Mouse (Mus musculus) stomach, postnatal 0 days (tissue): ENCODE results near the gene Uck2.

Experiments
- CTCF ChIP-seq: IDR thresholded peaks from 2 replicates; pipeline ENCODE4 v1.5.1; 2016; ENCODE audit warnings: antibody characterized with exemption, low read depth, mild to moderate bottlenecking, moderate library complexity
- EP300 ChIP-seq: optimal IDR thresholded peaks from 2 replicates; pipeline ENCODE3; 2016; ENCODE audit warnings: antibody characterized with exemption

DNA sequence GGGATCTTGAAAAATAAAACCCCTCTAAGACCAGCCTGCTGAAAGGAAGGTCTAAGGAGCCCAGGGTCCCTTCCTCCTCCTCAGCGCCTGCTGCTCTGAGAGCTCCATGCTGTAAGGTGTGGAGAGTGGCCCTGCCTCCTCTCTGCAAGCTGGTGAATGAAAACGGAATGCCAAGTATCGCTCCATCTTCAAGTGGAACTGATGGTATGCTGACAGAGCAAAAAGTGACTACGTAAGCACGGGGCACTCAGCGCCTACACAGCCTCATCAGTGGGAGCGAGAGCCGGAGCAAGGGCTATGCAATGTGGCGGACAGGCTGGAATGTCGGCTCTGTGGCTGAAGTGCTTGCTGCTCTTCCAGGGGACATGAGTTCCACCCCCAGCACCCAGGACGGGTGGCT lies 47.3 kb downstream of the Uck2 start:
- TF ChIP-seq CTCF (no peak), EP300 (no peak)
